Mouse (Mus musculus) yolk sac, embryonic 10.5 days (tissue): Measurements from ENCODE around the gene Cpt1b.

Experiments used
- DNase-seq: peaks from one replicate; pipeline ENCODE4 v3.0.0-alpha.2; 2017; ENCODE audit warnings: low spot score

Cpt1b gene

GRCm38 (mm10) chr15:89379429-89379828 lies 46.2 kb downstream of the Cpt1b start:
- no peak for DNase-seq

GRCm38 (mm10) chr15:89378831-89379401 lies 46.7 kb downstream of the Cpt1b start, which contains the start of gene Odf3b:
Odf3b (minus strand) TSS chr15:89379282.
- DNase-seq = no peak

- no peak for DNase-seq
Observed at GRCm38 (mm10) chr15:89377938-89378828, 47.5 kb downstream of the Cpt1b start.

DNA sequence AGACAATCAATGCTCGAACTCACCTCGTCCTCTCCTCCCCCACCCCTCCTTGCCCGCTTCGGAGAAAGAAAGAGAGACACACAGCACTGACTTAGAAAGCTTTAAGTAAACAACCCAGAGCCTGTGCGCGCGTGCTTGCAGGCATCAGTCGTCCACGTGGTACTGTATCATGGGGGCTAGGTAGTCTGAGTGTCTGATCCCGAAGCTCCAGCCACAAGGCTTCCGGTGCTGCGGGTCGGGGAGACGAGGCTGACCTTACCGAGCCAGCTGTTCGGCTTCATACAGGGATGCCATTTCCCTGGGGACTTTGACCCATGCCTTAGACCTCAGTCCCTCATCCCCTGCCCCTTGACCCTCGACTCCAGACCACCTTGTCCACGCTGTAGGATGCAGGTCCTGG lies 48.3 kb downstream of the Cpt1b start:
- peak; percentile 68 for DNase-seq

DNA sequence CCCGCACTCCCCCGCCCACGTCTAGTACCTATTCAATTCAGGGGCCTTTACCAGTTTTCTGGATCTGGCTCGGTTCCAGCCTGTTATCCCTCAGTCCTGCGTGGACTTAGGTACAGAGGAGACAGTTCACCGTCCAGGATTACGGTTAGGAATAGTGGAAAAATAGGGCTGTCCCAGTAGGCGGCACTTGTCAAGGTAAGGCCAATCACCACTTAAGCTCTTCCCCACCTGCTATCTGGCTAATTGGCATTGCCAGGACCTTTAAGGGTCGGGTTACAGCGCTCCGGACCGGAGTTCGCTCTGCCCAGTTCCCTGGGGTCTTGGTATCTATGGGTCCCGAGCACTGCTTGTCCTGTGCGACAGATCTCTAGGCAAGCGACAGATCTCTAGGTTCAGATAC lies 48.7 kb downstream of the Cpt1b start, which contains the start of gene Tymp:
Tymp (minus strand) TSS at position 83 of the 400 bp plus-strand sequence.
- no peak for DNase-seq

- DNase-seq = no peak
Observed at GRCm38 (mm10) chr15:89376040-89376439, 49.6 kb downstream of the Cpt1b start.

GRCm38 (mm10) chr15:89374801-89375534 lies 50.7 kb downstream of the Cpt1b start:
- DNase-seq = no peak

GRCm38 (mm10) chr15:89374340-89374739 lies 51.3 kb downstream of the Cpt1b start:
- no peak for DNase-seq

DNA sequence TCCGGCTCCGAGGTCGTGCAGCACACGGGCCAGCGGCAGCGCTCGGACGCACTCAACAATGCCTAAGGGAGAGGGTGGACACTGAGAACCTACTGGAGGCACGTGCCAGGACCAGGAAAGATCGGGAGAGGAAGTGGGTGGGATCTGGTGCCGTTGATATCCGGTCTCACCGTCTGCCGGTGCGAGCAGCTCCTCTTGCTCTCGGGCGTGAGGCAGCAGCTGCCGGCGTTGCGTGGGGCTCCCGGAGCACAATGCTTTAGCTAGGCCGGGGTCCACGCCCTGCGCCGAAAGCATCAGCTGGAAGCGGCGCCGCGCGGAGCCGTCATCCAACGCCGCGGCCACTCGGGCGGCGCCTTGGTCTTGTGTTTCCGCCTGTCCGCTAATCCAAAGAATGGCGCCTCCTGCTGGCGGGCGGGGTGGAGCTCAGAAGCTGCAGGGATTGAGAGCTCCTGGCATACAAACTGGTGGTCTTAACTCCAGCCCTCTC lies 51.9 kb downstream of the Cpt1b start, which contains the start of gene Sco2:
Sco2 (minus strand) TSS at position 85 of the 487 bp plus-strand sequence.
- peak; percentile 94 for DNase-seq

DNA sequence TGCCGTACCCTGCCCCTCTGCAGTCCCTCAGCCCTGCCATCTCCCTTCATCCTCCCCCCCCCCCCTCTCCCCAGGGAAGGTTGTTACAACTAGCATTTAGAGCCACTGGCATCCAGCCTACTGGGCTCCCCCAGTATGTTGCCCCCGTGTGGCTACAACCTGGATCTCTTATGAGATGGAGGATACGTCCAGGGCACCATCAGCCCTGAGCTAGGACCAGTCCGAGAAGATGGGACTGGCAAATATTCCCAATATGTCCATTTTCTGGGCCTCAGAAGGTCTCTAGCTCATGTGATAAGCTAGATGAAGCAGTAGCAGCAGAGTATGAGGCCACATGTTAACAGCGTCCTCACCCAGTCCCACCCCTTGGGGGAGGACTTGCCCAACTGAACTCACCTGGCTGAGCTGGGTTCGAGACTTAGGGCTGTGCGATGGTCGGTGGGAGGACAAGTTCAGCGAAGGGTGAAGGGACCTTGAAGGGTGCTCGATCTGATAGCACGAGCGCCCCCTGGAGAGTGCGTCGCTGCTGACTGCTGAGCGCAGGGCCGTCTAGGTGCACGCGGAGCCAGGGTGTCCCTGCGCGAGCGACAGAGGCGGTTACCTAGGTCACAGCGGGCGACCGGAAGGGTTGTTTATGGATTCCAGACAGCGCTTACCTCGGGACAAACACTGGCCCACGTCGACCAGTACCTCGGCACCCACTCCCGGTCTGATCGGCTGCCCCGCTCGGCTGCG lies 52.5 kb downstream of the Cpt1b start:
- peak; percentile 88 for DNase-seq

DNA sequence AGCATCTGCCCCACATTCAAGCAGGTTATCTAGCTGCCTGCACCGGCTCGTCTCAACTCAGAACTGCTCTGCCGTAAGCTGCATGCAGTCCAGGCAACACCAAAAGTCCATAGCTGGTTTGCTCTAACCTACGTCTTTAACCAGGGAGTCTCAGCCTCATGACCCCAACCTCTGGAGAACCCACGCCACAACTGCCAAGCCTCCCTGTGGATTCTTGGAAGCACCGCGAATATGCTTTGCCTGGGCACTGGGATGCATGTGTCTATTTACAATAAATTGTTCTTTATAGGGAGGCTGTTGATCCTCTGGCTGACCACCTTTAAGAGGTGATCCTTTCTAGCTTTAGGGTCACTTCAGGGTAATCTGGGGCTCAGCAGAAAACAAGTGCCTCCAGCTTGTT lies 53.1 kb downstream of the Cpt1b start:
- no peak for DNase-seq

DNA sequence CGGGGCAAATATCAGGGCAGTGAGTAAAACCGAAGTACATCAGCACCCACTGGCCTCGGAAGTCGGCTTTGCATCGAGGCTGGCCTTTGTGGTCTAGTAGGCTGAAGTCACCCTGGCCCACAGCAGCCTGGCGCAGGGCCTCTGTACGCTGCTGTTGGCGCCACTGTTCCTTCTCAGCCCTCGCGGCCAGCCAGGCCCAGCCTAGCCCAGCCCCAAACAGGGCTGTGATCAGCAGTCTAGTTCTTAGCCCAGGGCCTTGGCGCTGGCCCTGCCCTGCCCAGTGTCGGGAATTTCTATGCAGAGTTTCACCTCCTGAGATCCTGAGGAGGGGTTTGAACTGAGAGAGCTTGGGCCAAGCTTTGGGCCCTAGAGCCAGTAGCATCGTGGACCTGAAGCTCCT lies 53.6 kb downstream of the Cpt1b start:
- no peak for DNase-seq
